Mouse (Mus musculus) liver, postnatal 0 days (tissue): ENCODE results near the gene Cldn14. TPM values are rescaled to one million over a fixed set of nuclear protein-coding genes. Genes with fewer than 3 reads are reported as not detected.
"Not testable (repeated sequence)": the region's sequence is repeated elsewhere in the genome, so short reads cannot be mapped to it uniquely, and the experiment has no call there.

Experiments used
- ATAC-seq: fragments of 200-750 bp; cut with Nextera tagmentation; 2 replicates; pipeline ENCODE4 v1.8.0; 2017; ENCODE audit warnings: mild to moderate bottlenecking, moderate library complexity
- DNase-seq: peaks from one replicate; pipeline ENCODE4 v3.0.0-alpha.2; 2016
- H3K27ac ChIP-seq: fragments of 300-500 bp; sonication (generic); 2 replicates; pipeline ENCODE4 v1.5.1; 2014; ENCODE audit warnings: antibody characterized with exemption, moderate library complexity, mild to moderate bottlenecking, low read depth
- H3K27me3 ChIP-seq: fragments of 300-500 bp; sonication (generic); 2 replicates; pipeline ENCODE4 v1.6.1; 2014; ENCODE audit warnings: low read length, control low read depth, mixed read lengths; ENCODE audit not compliant: insufficient read depth
- H3K36me3 ChIP-seq: fragments of 300-500 bp; sonication (generic); replicated peaks from 2 replicates; pipeline ENCODE4 v1.6.1; 2014; ENCODE audit warnings: mild to moderate bottlenecking, control low read depth, low read length, moderate library complexity, mixed read lengths; ENCODE audit not compliant: insufficient read depth
- H3K4me1 ChIP-seq: fragments of 300-500 bp; sonication (generic); 2 replicates; pipeline ENCODE4 v1.6.1; 2014; ENCODE audit warnings: antibody characterized with exemption, mild to moderate bottlenecking, control low read depth; ENCODE audit not compliant: insufficient read depth
- H3K4me2 ChIP-seq: fragments of 300-500 bp; sonication (generic); 2 replicates; pipeline ENCODE4 v1.6.1; 2014; ENCODE audit warnings: low read depth, mild to moderate bottlenecking, low read length, moderate library complexity, mixed read lengths
- H3K4me3 ChIP-seq: fragments of 300-500 bp; sonication (generic); 2 replicates; pipeline ENCODE4 v1.5.1; 2014; ENCODE audit warnings: low read depth, low read length
- H3K9ac ChIP-seq: fragments of 300-500 bp; sonication (generic); replicated peaks from 2 replicates; pipeline ENCODE4 v1.6.1; 2014; ENCODE audit warnings: mild to moderate bottlenecking, moderate library complexity
- H3K9me3 ChIP-seq: fragments of 300-500 bp; sonication (generic); 2 replicates; pipeline ENCODE4 v1.6.1; 2016; ENCODE audit warnings: mild to moderate bottlenecking, control low read depth, low read length, mixed read lengths
- CTCF ChIP-seq: sonication (generic); IDR thresholded peaks from 2 replicates; pipeline ENCODE4 v1.5.1; 2016; ENCODE audit warnings: antibody characterized with exemption, low read depth
- EP300 ChIP-seq: IDR thresholded peaks from 2 replicates; pipeline ENCODE4 v1.6.1; 2016; ENCODE audit warnings: antibody characterized with exemption, low read depth, mild to moderate bottlenecking
- WGBS: fragments of 180-500 bp; shearing (Covaris S2); extraction: QIAGEN DNeasy Blood & Tissue Kit; methylation state at CpG from one replicate; pipeline ENCODE4 v1.1.7; 2014; ENCODE audit not compliant: insufficient replicate concordance; 5-methylcytosine and 5-hydroxymethylcytosine counted together
- polyA plus RNA-seq: library from polyadenylated mRNA; unstranded; fragments of >200 nt; fragmentation: Nextera tagmentation; extraction: Ambion mirVana; gene quantifications from 2 replicates; pipeline ENCODE4 v1.2.1, GENCODE M21; 2015

Cldn14 gene
- polyA plus RNA-seq, 1 experiment from 2014 or later, result 8.6 TPM

DNA sequence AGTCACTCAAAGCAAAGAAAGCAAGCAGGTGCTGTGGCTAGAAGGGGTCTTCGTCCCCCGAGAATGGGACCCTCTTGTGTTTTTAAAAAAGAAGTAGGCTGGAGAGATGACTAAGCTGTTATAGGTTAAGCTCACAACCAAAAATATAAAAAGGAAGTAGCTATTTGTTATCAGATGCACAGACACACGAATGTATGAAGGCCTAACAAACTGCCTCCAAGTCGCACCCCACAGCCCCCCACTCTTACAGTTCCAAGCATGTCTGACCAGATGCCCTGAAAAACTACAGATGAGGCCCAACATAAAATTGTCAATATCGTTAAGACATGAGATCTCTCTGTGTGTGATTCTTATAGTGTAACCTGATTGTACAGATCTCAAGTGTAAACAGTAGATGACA lies 23.6 kb upstream of the Cldn14 start:
- no peak overlapping the region for H3K4me3 ChIP-seq
- H3K9me3 ChIP-seq, result no peaks in the 10 kb centered on the region
- H3K4me1 ChIP-seq, result no peaks in the 10 kb centered on the region
- ATAC-seq (no peak), DNase-seq (no peak)
- 41% methylated on average over 5 of the region's 5 CpGs for WGBS
- H3K27ac ChIP-seq, result no peak overlapping the region
- no peaks in the 10 kb centered on the region for H3K27me3 ChIP-seq
- no peak overlapping the region for H3K4me2 ChIP-seq
- H3K36me3 ChIP-seq, result no peaks in the 10 kb centered on the region
- no peak overlapping the region for H3K9ac ChIP-seq
- TF ChIP-seq EP300 (no peak), CTCF (no peak)

DNA sequence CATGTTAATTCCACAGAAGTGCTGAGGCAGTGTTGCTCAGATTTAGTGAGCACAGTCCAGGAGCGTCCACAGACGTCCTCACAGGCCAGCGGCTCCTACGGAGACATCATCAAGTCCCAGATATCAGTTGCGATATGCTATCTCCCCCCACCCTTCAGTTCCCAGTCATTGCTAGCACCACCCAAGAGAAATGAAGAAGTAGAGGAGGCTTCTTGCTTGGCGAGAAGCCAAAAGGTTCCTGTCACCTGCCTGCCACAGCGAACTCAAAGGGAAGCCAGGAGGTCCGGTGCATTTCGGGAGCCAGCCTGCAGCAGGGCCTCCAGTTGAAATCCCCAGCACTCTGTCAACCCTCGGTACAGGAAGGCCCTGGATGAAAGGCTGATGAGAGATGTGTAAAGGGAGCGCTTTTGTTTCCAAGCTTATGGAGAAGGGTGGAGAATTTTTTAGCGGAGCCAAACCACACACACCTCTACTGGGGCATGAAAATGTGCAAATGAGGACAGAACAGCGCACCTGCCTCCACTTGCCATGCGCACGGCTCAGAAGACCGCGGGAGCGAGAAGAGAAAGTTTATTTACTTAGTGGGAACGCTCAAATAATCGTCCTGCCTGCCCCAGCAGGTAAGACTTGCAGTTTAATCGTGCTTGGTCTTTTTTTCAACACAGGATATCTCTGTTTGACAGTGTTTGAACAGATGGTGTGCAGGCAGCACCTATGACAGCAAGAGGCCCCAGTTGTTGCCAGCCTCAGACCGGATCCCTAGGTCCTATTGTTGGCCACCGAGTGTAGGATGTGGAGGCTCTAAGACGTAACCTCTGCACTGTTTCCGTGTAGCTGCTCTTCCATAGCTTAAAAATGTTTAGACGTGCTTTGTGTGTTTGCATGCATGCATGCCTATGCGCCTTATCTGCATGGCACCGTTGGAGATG lies 15.0 kb upstream of the Cldn14 start:
- Histone ChIP-seq H3K4me2 (no peak overlapping the region), H3K9ac (no peak overlapping the region)
- WGBS, result 58% methylated on average over 28 of the region's 28 CpGs

DNA sequence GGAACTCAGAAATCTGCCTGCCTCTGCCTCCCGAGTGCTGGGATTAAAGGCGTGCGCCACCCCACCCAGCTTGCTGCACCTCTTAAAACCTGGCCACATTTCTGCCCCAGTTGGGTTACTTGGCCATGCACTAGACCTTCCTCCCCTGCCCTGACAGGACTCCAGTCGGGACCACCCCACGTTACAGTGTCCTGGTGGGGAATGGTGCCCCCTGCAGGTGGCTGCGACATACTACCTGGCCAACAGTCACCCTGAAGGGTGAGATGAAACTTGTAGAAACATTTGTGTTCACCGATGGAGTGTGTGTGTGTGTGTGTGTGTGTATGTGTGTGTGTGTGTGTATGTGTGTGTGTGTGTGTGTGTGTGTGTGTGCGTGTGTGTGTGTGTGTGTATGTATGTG lies 11.1 kb upstream of the Cldn14 start:
- WGBS, result 52% methylated on average over 6 of the region's 8 CpGs
- not testable (repeated sequence) for H3K4me2 ChIP-seq, ATAC-seq, H3K9ac ChIP-seq, H3K36me3 ChIP-seq, H3K9me3 ChIP-seq, H3K27ac ChIP-seq, H3K27me3 ChIP-seq, DNase-seq, H3K4me1 ChIP-seq, H3K4me3 ChIP-seq
- TF ChIP-seq CTCF, result peak; percentile 49

More for the DNA sequence above, 15.0 kb upstream of the Cldn14 start:
- Histone ChIP-seq H3K4me1 (no peaks in the 10 kb centered on the region), H3K27ac (no peak overlapping the region), H3K4me3 (no peak overlapping the region), H3K27me3 (no peaks in the 10 kb centered on the region), H3K36me3 (no peaks in the 10 kb centered on the region), H3K9me3 (peaks cover 4% of the 10 kb centered on the region; the same call in 1 of the 2 replicates)
- no peak for ATAC-seq
- no peak for DNase-seq
- TF ChIP-seq EP300, result no peak
- no peak for TF ChIP-seq CTCF

DNA sequence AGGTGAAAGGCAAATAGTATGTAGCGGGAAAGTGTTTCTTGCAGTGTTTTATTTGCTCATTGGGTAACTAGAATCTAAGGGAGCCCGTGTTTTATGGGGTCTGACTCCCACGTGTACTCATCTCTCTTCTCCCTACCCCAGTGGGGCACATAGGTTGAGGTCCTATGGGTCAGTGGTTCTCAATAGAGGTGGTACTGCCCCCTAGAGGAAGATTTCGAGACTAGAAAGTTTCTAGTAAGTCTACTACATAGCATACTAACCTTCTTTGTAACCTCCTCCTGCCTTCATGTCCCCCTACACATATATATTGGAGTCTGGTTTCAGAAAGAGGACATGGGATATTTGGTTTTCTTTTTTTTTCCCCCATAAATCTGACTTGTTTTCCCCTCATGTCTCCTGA lies 9.3 kb upstream of the Cldn14 start:
- DNase-seq (no peak), ATAC-seq (no peak)
- no peak overlapping the region for H3K9ac ChIP-seq
- 60% methylated on average over 4 of the region's 4 CpGs for WGBS
- no peaks in the 10 kb centered on the region for H3K27me3 ChIP-seq
- no peak overlapping the region for H3K4me3 ChIP-seq
- H3K9me3 ChIP-seq, result no peaks in the 10 kb centered on the region
- no peak overlapping the region for H3K4me2 ChIP-seq
- no peak overlapping the region for H3K27ac ChIP-seq
- no peaks in the 10 kb centered on the region for H3K4me1 ChIP-seq
- TF ChIP-seq EP300 (no peak), CTCF (peak; percentile 33; the same call in 1 of the 2 replicates)
- no peaks in the 10 kb centered on the region for H3K36me3 ChIP-seq

DNA sequence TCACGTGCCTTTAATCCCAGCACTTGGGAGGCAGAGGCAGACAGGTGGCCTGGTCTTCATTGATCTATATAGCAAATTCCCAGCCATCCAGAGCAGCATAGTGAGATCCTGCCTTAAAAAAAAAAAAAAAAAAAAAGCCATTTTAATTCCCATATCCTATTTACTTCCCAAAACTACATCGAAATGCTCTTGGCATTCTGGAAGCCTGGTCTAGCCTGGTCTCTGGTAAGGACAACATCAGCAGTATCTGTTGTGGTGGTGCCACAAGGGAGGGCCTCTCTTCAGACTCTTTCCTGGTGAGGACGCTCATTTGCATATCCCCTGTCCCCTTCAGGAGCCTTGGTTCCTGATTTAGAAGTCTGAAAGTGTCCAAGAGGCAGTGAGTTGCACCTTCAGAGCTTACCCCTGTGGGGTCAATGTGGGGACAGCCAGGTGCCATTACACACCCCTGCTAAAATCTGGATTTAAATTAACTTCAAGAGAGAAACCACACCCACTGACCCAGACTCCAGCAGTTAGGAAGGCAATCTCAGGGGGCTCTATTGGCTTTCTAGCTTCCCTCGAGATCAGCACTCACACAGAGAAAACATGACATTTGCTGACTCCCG lies 6.0 kb upstream of the Cldn14 start:
- Histone ChIP-seq H3K36me3 (no peaks in the 10 kb centered on the region), H3K9me3 (no peaks in the 10 kb centered on the region), H3K27me3 (no peaks in the 10 kb centered on the region), H3K4me1 (no peaks in the 10 kb centered on the region; the same call in 1 of the 2 replicates), H3K9ac (no peak overlapping the region), H3K4me2 (no peak overlapping the region), H3K27ac (no peak overlapping the region), H3K4me3 (no peak overlapping the region)
- no peak for TF ChIP-seq CTCF
- DNase-seq (no peak), ATAC-seq (no peak)
- WGBS, result 70% methylated on average over 5 of the region's 5 CpGs

DNA sequence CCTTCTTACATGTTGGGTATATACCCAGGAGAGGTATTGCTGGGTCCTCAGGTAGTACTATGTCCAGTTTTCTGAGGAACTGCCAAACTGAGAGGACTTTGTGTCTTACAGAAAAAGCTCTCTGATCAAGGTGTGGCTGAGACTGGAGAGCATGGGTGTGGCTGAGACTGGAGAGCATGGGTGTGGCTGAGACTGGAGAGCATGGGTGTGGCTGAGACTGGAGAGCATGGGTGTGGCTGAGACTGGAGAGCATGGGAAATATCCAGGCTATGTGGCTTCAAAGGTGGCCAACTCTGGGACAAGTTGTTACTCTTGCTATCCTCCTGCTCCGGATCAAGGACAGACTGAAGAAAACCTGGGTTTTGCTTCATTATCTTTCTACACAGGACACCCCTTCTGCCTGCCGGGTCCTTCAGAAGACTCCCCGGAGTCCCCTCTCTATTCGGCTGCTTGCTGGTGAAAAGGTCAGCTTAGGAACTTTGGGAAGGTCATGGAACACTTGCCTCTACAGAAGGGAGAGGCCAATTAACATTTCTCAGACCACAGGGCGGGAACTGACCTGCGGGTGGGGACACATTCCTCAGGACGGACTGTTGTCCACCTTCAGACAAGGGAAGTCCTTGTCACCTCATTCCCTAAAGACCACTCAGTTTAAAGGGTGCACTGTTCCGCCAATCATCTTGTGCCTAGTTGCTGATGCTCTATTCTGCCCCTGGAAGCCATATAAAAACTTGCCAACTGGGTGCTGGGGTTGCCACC lies 4.9 kb upstream of the Cldn14 start:
- not testable (repeated sequence) for H3K4me2 ChIP-seq, H3K9me3 ChIP-seq, H3K4me1 ChIP-seq, H3K27me3 ChIP-seq, ATAC-seq, H3K27ac ChIP-seq, DNase-seq, H3K4me3 ChIP-seq, H3K36me3 ChIP-seq, H3K9ac ChIP-seq
- 81% methylated on average over 8 of the region's 8 CpGs for WGBS
